Mouse (Mus musculus) neural tube, postnatal 0 days (tissue): ENCODE data around the gene E330021D16Rik. TPM values are rescaled to one million over a fixed set of nuclear protein-coding genes. Genes with fewer than 3 reads are reported as not detected.

Experiments used
- polyA plus RNA-seq: library from polyadenylated mRNA; unstranded; fragments of >200 nt; fragmentation: Nextera tagmentation; extraction: Ambion mirVana; gene quantifications from 2 replicates; pipeline ENCODE4 v1.2.1, GENCODE M21; 2015

The E330021D16Rik gene
- not detected in 2 replicates for polyA plus RNA-seq

GRCm38 (mm10) chr6:136415133-136415775 lies at the start of gene E330021D16Rik:
Gene E330021D16Rik, minus strand, starts transcription at chr6:136415569.

Other genes with a start within 250 kb of the E330021D16Rik start
- 70.9 and 75.4 TPM in 2 replicates for gene Grin2b, start 242.1 kb downstream of the E330021D16Rik start, polyA plus RNA-seq
- not detected in 2 replicates for gene Gm8994, start 88.0 kb downstream of the E330021D16Rik start, polyA plus RNA-seq
- gene Atf7ip, start 90.6 kb upstream of the E330021D16Rik start, polyA plus RNA-seq = 18.7 and 21.5 TPM in 2 replicates
- gene Plbd1, start 246.4 kb upstream of the E330021D16Rik start, polyA plus RNA-seq = 0.43 and 0.53 TPM in 2 replicates